Mouse (Mus musculus): ENCODE measurements around the gene Yipf4.

- TF ChIP-seq TAL1 (IDR thresholded peaks at IDR 0.05; ENCODE audit: low read length) (no peak), GATA1 (IDR thresholded peaks at IDR 0.05; ENCODE audit: low read length) (peak; percentile 63)
Measured at GRCm38 (mm10) chr17:74491565-74491964, 2.3 kb downstream of the Yipf4 start.
